Mouse (Mus musculus) lung, postnatal 0 days (tissue): ENCODE measurements around the gene Ints6l. TPM values are rescaled to one million over a fixed set of nuclear protein-coding genes. Genes with fewer than 3 reads are reported as not detected.

Experiments
- ATAC-seq: fragments of 200-750 bp; cut with Nextera tagmentation; 2 replicates; pipeline ENCODE4 v1.8.0; 2017; ENCODE audit warnings: moderate library complexity
- DNase-seq: peaks from one replicate; pipeline ENCODE4 v3.0.0-alpha.2; 2016; ENCODE audit warnings: low spot score
- H3K27ac ChIP-seq: fragments of 300-500 bp; sonication (generic); 2 replicates; pipeline ENCODE4 v1.5.1; 2014; ENCODE audit warnings: antibody characterized with exemption, mild to moderate bottlenecking, low read length, mixed read lengths
- H3K27me3 ChIP-seq: fragments of 300-500 bp; sonication (generic); replicated peaks from 2 replicates; pipeline ENCODE4 v1.6.1; 2014; ENCODE audit warnings: low read length, mixed read lengths; ENCODE audit not compliant: insufficient read depth
- H3K36me3 ChIP-seq: fragments of 300-500 bp; sonication (generic); 2 replicates; pipeline ENCODE4 v1.6.1; 2014; ENCODE audit warnings: low read length, mixed read lengths; ENCODE audit not compliant: insufficient read depth
- H3K4me1 ChIP-seq: fragments of 300-500 bp; sonication (generic); 2 replicates; pipeline ENCODE4 v1.6.1; 2014; ENCODE audit warnings: antibody characterized with exemption, low read depth, low read length, mixed read lengths; ENCODE audit not compliant: insufficient read depth
- H3K4me2 ChIP-seq: fragments of 300-500 bp; sonication (generic); replicated peaks from 2 replicates; pipeline ENCODE4 v1.6.1; 2014; ENCODE audit warnings: low read depth, mild to moderate bottlenecking, low read length, moderate library complexity, mixed read lengths
- H3K4me3 ChIP-seq: fragments of 300-500 bp; sonication (generic); 2 replicates; pipeline ENCODE4 v1.5.1; 2014; ENCODE audit warnings: low read depth, low read length
- H3K9ac ChIP-seq: fragments of 300-500 bp; sonication (generic); replicated peaks from 2 replicates; pipeline ENCODE4 v1.6.1; 2014; ENCODE audit warnings: low read depth, mild to moderate bottlenecking
- H3K9me3 ChIP-seq: fragments of 300-500 bp; sonication (generic); 2 replicates; pipeline ENCODE4 v1.6.1; 2016; ENCODE audit warnings: low read length, mixed read lengths
- CTCF ChIP-seq: IDR thresholded peaks from 2 replicates; pipeline ENCODE4 v1.5.1; 2016; ENCODE audit warnings: antibody characterized with exemption, mild to moderate bottlenecking
- EP300 ChIP-seq: IDR thresholded peaks from 2 replicates; pipeline ENCODE4 v1.6.1; 2016; ENCODE audit warnings: antibody characterized with exemption, mild to moderate bottlenecking, control low read depth
- WGBS: fragments of 180-500 bp; shearing (Covaris S2); extraction: QIAGEN DNeasy Blood & Tissue Kit; methylation state at CpG from one replicate; pipeline ENCODE4 v1.1.7; 2014; 5-methylcytosine and 5-hydroxymethylcytosine counted together
- polyA plus RNA-seq: library from polyadenylated mRNA; unstranded; fragments of >200 nt; fragmentation: Nextera tagmentation; extraction: Ambion mirVana; gene quantifications from 2 replicates; pipeline ENCODE4 v1.2.1, GENCODE M21; 2015

Ints6l gene
- polyA plus RNA-seq, 1 experiment from 2014 or later = 27.0 TPM

GRCm38 (mm10) chrX:56435758-56436283 is 18.8 kb upstream of the Ints6l start:
- H3K36me3 ChIP-seq = no peaks in the 10 kb centered on the region
- no peak overlapping the region for H3K4me3 ChIP-seq
- 71% methylated on average over 7 of the region's 7 CpGs for WGBS
- no peak overlapping the region for H3K4me2 ChIP-seq
- no peak for DNase-seq
- H3K4me1 ChIP-seq = no peaks in the 10 kb centered on the region
- H3K27ac ChIP-seq = no peak overlapping the region
- no peaks in the 10 kb centered on the region for H3K9me3 ChIP-seq
- no peak overlapping the region for H3K9ac ChIP-seq
- ATAC-seq = no peak
- no peaks in the 10 kb centered on the region for H3K27me3 ChIP-seq
- TF ChIP-seq EP300 (no peak), CTCF (no peak)

- no peak overlapping the region for H3K9ac ChIP-seq
- H3K4me1 ChIP-seq = no peaks in the 10 kb centered on the region
- H3K9me3 ChIP-seq = no peaks in the 10 kb centered on the region
- no peak overlapping the region for H3K4me2 ChIP-seq
- H3K27me3 ChIP-seq = no peaks in the 10 kb centered on the region
- no peaks in the 10 kb centered on the region for H3K36me3 ChIP-seq
- no peak for DNase-seq
- no peak for TF ChIP-seq CTCF
- no peak for TF ChIP-seq EP300
- no peak for ATAC-seq
- no peak overlapping the region for H3K27ac ChIP-seq
- no peak overlapping the region for H3K4me3 ChIP-seq
- 54% methylated on average over 11 of the region's 11 CpGs for WGBS
These were observed 7.9 kb upstream of the Ints6l start for GRCm38 (mm10) chrX:56446487-56447428.

GRCm38 (mm10) chrX:56447524-56448015 is 7.1 kb upstream of the Ints6l start, which contains the start of gene Gm2174:
Gene Gm2174, plus strand, starts transcription at chrX:56447965.
- no peak for DNase-seq
- Histone ChIP-seq H3K9me3 (no peaks in the 10 kb centered on the region), H3K9ac (no peak within 1 kb of the TSS), H3K4me1 (no peaks in the 10 kb centered on the region), H3K36me3 (no peaks in the 10 kb centered on the region), H3K4me3 (no peak within 1 kb of the TSS), H3K27me3 (no peaks in the 10 kb centered on the region), H3K27ac (no peak within 1 kb of the TSS), H3K4me2 (no peak within 1 kb of the TSS)
- no peak for TF ChIP-seq CTCF
- no peak for TF ChIP-seq EP300
- WGBS = 57% methylated on average over 4 of the region's 4 CpGs
- ATAC-seq = no peak

- no peaks in the 10 kb centered on the region for H3K27me3 ChIP-seq
- peak overlapping the region; percentile 55 for H3K9ac ChIP-seq
- 20% methylated on average over 45 of the region's 65 CpGs for WGBS
- peak overlapping the region; percentile 54 for H3K4me3 ChIP-seq
- H3K4me2 ChIP-seq = peak overlapping the region; percentile 57
- ATAC-seq = peak; percentile 94
- H3K36me3 ChIP-seq = no peaks in the 10 kb centered on the region
- H3K9me3 ChIP-seq = no peaks in the 10 kb centered on the region
- TF ChIP-seq CTCF = peak; percentile 68
- no peak for TF ChIP-seq EP300
- H3K27ac ChIP-seq = peak overlapping the region; percentile 79
- peak; percentile 97 for DNase-seq
- H3K4me1 ChIP-seq = no peaks in the 10 kb centered on the region
These were observed 952 bp downstream of the Ints6l start for GRCm38 (mm10) chrX:56455372-56456246.

- 14% methylated on average over 8 of the region's 8 CpGs for WGBS
- DNase-seq = peak; percentile 35
- TF ChIP-seq CTCF (no peak), EP300 (no peak)
These were observed 1.7 kb downstream of the Ints6l start for GRCm38 (mm10) chrX:56456379-56456778.

More at GRCm38 (mm10) chrX:56456379-56456778, 1.7 kb downstream of the Ints6l start:
- no peaks in the 10 kb centered on the region for H3K9me3 ChIP-seq
- no peaks in the 10 kb centered on the region for H3K27me3 ChIP-seq
- peak overlapping the region; percentile 57 for H3K4me2 ChIP-seq
- no peaks in the 10 kb centered on the region for H3K4me1 ChIP-seq
- ATAC-seq = no peak
- H3K4me3 ChIP-seq = peak overlapping the region; percentile 54
- no peak overlapping the region for H3K9ac ChIP-seq
- no peaks in the 10 kb centered on the region for H3K36me3 ChIP-seq
- peak overlapping the region; percentile 54; the same call in 1 of the 2 replicates for H3K27ac ChIP-seq
